Mouse (Mus musculus) lung, postnatal 0 days (tissue): ENCODE measurements around the gene Dpp8. TPM values are rescaled to one million over a fixed set of nuclear protein-coding genes. Genes with fewer than 3 reads are reported as not detected.

Experiments
- ATAC-seq: fragments of 200-750 bp; cut with Nextera tagmentation; 2 replicates; pipeline ENCODE4 v1.8.0; 2017; ENCODE audit warnings: moderate library complexity
- DNase-seq: peaks from one replicate; pipeline ENCODE4 v3.0.0-alpha.2; 2016; ENCODE audit warnings: low spot score
- H3K27ac ChIP-seq: fragments of 300-500 bp; sonication (generic); 2 replicates; pipeline ENCODE4 v1.5.1; 2014; ENCODE audit warnings: antibody characterized with exemption, mild to moderate bottlenecking, low read length, mixed read lengths
- H3K27me3 ChIP-seq: fragments of 300-500 bp; sonication (generic); replicated peaks from 2 replicates; pipeline ENCODE4 v1.6.1; 2014; ENCODE audit warnings: low read length, mixed read lengths; ENCODE audit not compliant: insufficient read depth
- H3K36me3 ChIP-seq: fragments of 300-500 bp; sonication (generic); 2 replicates; pipeline ENCODE4 v1.6.1; 2014; ENCODE audit warnings: low read length, mixed read lengths; ENCODE audit not compliant: insufficient read depth
- H3K4me1 ChIP-seq: fragments of 300-500 bp; sonication (generic); 2 replicates; pipeline ENCODE4 v1.6.1; 2014; ENCODE audit warnings: antibody characterized with exemption, low read depth, low read length, mixed read lengths; ENCODE audit not compliant: insufficient read depth
- H3K4me2 ChIP-seq: fragments of 300-500 bp; sonication (generic); replicated peaks from 2 replicates; pipeline ENCODE4 v1.6.1; 2014; ENCODE audit warnings: low read depth, mild to moderate bottlenecking, low read length, moderate library complexity, mixed read lengths
- H3K4me3 ChIP-seq: fragments of 300-500 bp; sonication (generic); 2 replicates; pipeline ENCODE4 v1.5.1; 2014; ENCODE audit warnings: low read depth, low read length
- H3K9ac ChIP-seq: fragments of 300-500 bp; sonication (generic); replicated peaks from 2 replicates; pipeline ENCODE4 v1.6.1; 2014; ENCODE audit warnings: low read depth, mild to moderate bottlenecking
- H3K9me3 ChIP-seq: fragments of 300-500 bp; sonication (generic); 2 replicates; pipeline ENCODE4 v1.6.1; 2016; ENCODE audit warnings: low read length, mixed read lengths
- CTCF ChIP-seq: IDR thresholded peaks from 2 replicates; pipeline ENCODE4 v1.5.1; 2016; ENCODE audit warnings: antibody characterized with exemption, mild to moderate bottlenecking
- EP300 ChIP-seq: IDR thresholded peaks from 2 replicates; pipeline ENCODE4 v1.6.1; 2016; ENCODE audit warnings: antibody characterized with exemption, mild to moderate bottlenecking, control low read depth
- WGBS: fragments of 180-500 bp; shearing (Covaris S2); extraction: QIAGEN DNeasy Blood & Tissue Kit; methylation state at CpG from one replicate; pipeline ENCODE4 v1.1.7; 2014; 5-methylcytosine and 5-hydroxymethylcytosine counted together
- polyA plus RNA-seq: library from polyadenylated mRNA; unstranded; fragments of >200 nt; fragmentation: Nextera tagmentation; extraction: Ambion mirVana; gene quantifications from 2 replicates; pipeline ENCODE4 v1.2.1, GENCODE M21; 2015

Gene Dpp8
- polyA plus RNA-seq: 17.2 and 20.1 TPM in 2 replicates

- H3K4me3 ChIP-seq: peak within 1 kb of the TSS; percentile 76
These were observed at the start of gene Dpp8 for GRCm38 (mm10) chr9:65032269-65033108. Gene Dpp8 (plus strand): TSS chr9:65032414.

GRCm38 (mm10) chr9:64985037-64985794 lies 47.0 kb upstream of the Dpp8 start:
- WGBS: 55% methylated on average over 8 of the region's 8 CpGs
- H3K9me3 ChIP-seq: no peaks in the 10 kb centered on the region
- no peak overlapping the region for H3K4me3 ChIP-seq
- H3K27me3 ChIP-seq: no peaks in the 10 kb centered on the region
- H3K27ac ChIP-seq: no peak overlapping the region
- no peak overlapping the region for H3K4me2 ChIP-seq
- H3K9ac ChIP-seq: no peak overlapping the region
- peaks cover 46% of the 10 kb centered on the region for H3K36me3 ChIP-seq
- no peaks in the 10 kb centered on the region for H3K4me1 ChIP-seq
- ATAC-seq (no peak), DNase-seq (no peak)
- no peak for TF ChIP-seq EP300
- TF ChIP-seq CTCF: no peak

More at GRCm38 (mm10) chr9:65032269-65033108, at the start of gene Dpp8:
- peak within 1 kb of the TSS; percentile 97 for H3K27ac ChIP-seq
- TF ChIP-seq CTCF (peak; percentile 97), EP300 (no peak)
- peak within 1 kb of the TSS; percentile 62 for H3K4me2 ChIP-seq
- H3K36me3 ChIP-seq: peaks cover 2% of the 10 kb centered on the region; the same call in 1 of the 2 replicates
- H3K9me3 ChIP-seq: no peaks in the 10 kb centered on the region
- peak; percentile 96 for ATAC-seq
- peak within 1 kb of the TSS; percentile 84 for H3K9ac ChIP-seq
- WGBS: 2% methylated on average over 63 of the region's 85 CpGs
- H3K27me3 ChIP-seq: no peaks in the 10 kb centered on the region
- no peaks in the 10 kb centered on the region; the same call in 1 of the 2 replicates for H3K4me1 ChIP-seq
- DNase-seq: peak; percentile 98

GRCm38 (mm10) chr9:64985807-64986206 lies 46.4 kb upstream of the Dpp8 start:
- no peak for DNase-seq
- Histone ChIP-seq H3K4me2 (no peak overlapping the region), H3K27ac (no peak overlapping the region), H3K27me3 (no peaks in the 10 kb centered on the region), H3K4me1 (no peaks in the 10 kb centered on the region), H3K4me3 (no peak overlapping the region), H3K9me3 (no peaks in the 10 kb centered on the region), H3K9ac (no peak overlapping the region), H3K36me3 (peaks cover 43% of the 10 kb centered on the region)
- TF ChIP-seq EP300: no peak
- TF ChIP-seq CTCF: no peak
- WGBS: 83% methylated on average over 9 of the region's 9 CpGs
- no peak for ATAC-seq

- no peaks in the 10 kb centered on the region for H3K4me1 ChIP-seq
- TF ChIP-seq EP300 (no peak), CTCF (no peak)
- H3K4me3 ChIP-seq: no peak overlapping the region
- H3K27me3 ChIP-seq: no peaks in the 10 kb centered on the region
- no peak overlapping the region for H3K4me2 ChIP-seq
- no peak overlapping the region for H3K27ac ChIP-seq
- no peak overlapping the region for H3K9ac ChIP-seq
- DNase-seq (no peak), ATAC-seq (no peak)
- H3K9me3 ChIP-seq: no peaks in the 10 kb centered on the region
- WGBS: 82% methylated on average over 2 of the region's 2 CpGs
- H3K36me3 ChIP-seq: peaks cover 38% of the 10 kb centered on the region; the same call in 1 of the 2 replicates
These were observed 44.6 kb upstream of the Dpp8 start for GRCm38 (mm10) chr9:64987651-64988050.

- no peak overlapping the region for H3K4me3 ChIP-seq
- H3K9ac ChIP-seq: no peak overlapping the region
- no peak for TF ChIP-seq CTCF
- no peak for TF ChIP-seq EP300
- WGBS: 84% methylated on average over 6 of the region's 6 CpGs
- no peaks in the 10 kb centered on the region for H3K27me3 ChIP-seq
- H3K4me1 ChIP-seq: no peaks in the 10 kb centered on the region
- H3K4me2 ChIP-seq: no peak overlapping the region
- DNase-seq (no peak), ATAC-seq (no peak)
- H3K36me3 ChIP-seq: peaks cover 38% of the 10 kb centered on the region; the same call in 1 of the 2 replicates
- H3K9me3 ChIP-seq: no peaks in the 10 kb centered on the region
- no peak overlapping the region for H3K27ac ChIP-seq
These were observed 43.8 kb upstream of the Dpp8 start for GRCm38 (mm10) chr9:64988443-64988842.

- WGBS: 79% methylated on average over 7 of the region's 7 CpGs
- Histone ChIP-seq H3K4me3 (no peak overlapping the region), H3K9ac (no peak overlapping the region), H3K4me1 (no peaks in the 10 kb centered on the region), H3K36me3 (peaks cover 25% of the 10 kb centered on the region; the same call in 1 of the 2 replicates), H3K9me3 (no peaks in the 10 kb centered on the region), H3K4me2 (no peak overlapping the region), H3K27me3 (no peaks in the 10 kb centered on the region), H3K27ac (no peak overlapping the region)
- ATAC-seq: no peak
- TF ChIP-seq EP300: no peak
- TF ChIP-seq CTCF: no peak
- no peak for DNase-seq
These were observed 41.9 kb upstream of the Dpp8 start for GRCm38 (mm10) chr9:64990291-64990690.
